Mouse (Mus musculus): ENCODE measurements around the gene Adck1. TPM values are rescaled to one million over a fixed set of nuclear protein-coding genes. Genes with fewer than 3 reads are reported as not detected.

The Adck1 gene
- 37.7 and 40.2 TPM in 2 replicates for polyA plus RNA-seq (2012; rRNA removed)

GRCm38 (mm10) chr12:88360441-88361119 is at the start of gene Adck1:
TSS of gene Adck1 (plus strand) at chr12:88360554.

GRCm38 (mm10) chr12:88323926-88324325 is 36.4 kb upstream of the Adck1 start, which contains the start of gene Gm5039:
TSS of gene Gm5039 (minus strand) at chr12:88324026.

Other genes with a start within 250 kb of the Adck1 start
- gene Gm10436, start 178.4 kb upstream of the Adck1 start, polyA plus RNA-seq (2012; rRNA removed), result 0.94 and 2.1 TPM in 2 replicates
- gene Gm8332, start 110.5 kb upstream of the Adck1 start, polyA plus RNA-seq (2012; rRNA removed), result not detected in 2 replicates
- gene Gm5662, start 86.1 kb upstream of the Adck1 start, polyA plus RNA-seq (2012; rRNA removed), result not detected in 2 replicates
- not detected in 2 replicates for gene Gm5039, start 36.5 kb upstream of the Adck1 start, polyA plus RNA-seq (2012; rRNA removed)

Data from ovary, adult 2 months (tissue).